In genomic region chrX:53268856-53269255, GRCm38 (mm10) we compare ENCODE assay signal across 8 mouse cellular contexts. TPM values are rescaled to one million over a fixed set of nuclear protein-coding genes. Genes with fewer than 3 reads are reported as not detected.
A peak's percentile ranks its signal among the peaks of the same experiment; 100 is the strongest.
DNase-seq lines count a peak whose midpoint lies in the region; ATAC-seq and TF ChIP-seq lines count a peak whose summit lies in the region.

No protein-coding gene starts in this region.

- CTCF ChIA-PET in Patski (lab: Charles Lee) = interaction anchor here (1.6 kb wide), 1 partner anchor 14 kb away, joined by 5 read pairs; no protein-coding TSS in a partner anchor

- no peak for DNase-seq in Patski (ENCODE audit: low read depth, low spot score)
- peak; percentile 49 for DNase-seq in cerebellum, adult 9-10 months
- DNase-seq in forelimb bud, embryonic 11.5 days (ENCODE audit: low read depth, low spot score) = peak; percentile 51
- peak; percentile 16 to 36 for DNase-seq in layer of hippocampus, postnatal 10 days (ENCODE audit: low spot score in 2 of 2)
- DNase-seq in lung, postnatal 25 days (ENCODE audit: low spot score) = peak; percentile 62
- DNase-seq in retina, postnatal 1 day = peak; percentile 81
- DNase-seq in urinary bladder, postnatal 14 days (ENCODE audit: low spot score) = peak; percentile 65

- POLR2A ChIA-PET in Patski (lab: Charles Lee) = no interaction called here

- no peak for TF ChIP-seq CTCF in Patski (IDR thresholded peaks at IDR 0.05)

- H3K27me3 ChIP-seq in Patski = peaks cover 35% of the 10 kb centered on the region

- in situ Hi-C loops in Patski (cut with MboI; ENCODE audit: low pct_unique_long_range_greater_than_20kb) = no loop called here

- peak; percentile 81 for ATAC-seq in Patski
- ATAC-seq in hematopoietic stem cell, adult 5-6 weeks (replicated peaks in 1 of 2; ENCODE audit: insufficient read depth in 1 of 2, low FRiP score in 2 of 2, low TSS enrichment in 1 of 2, low read depth in 1 of 2, poor library complexity in 2 of 2, severe bottlenecking in 2 of 2) = peak; percentile 80 to 85

RNA-seq across cellular contexts. Expression of gene Fam122b, which starts 0.7 kb away (rescaled TPM):
- polyA plus RNA-seq in Patski (2021) = 4.1 TPM
- 7.6 TPM in 2 replicates for total RNA-seq in hematopoietic stem cell, adult 5-6 weeks (2017)
- total RNA-seq in layer of hippocampus, postnatal 10 days (2021) = 1 to 10 TPM; 2.6 to 3.4 TPM

RNA-seq across cellular contexts. Expression of gene Fam122c, which starts 4.4 kb away (rescaled TPM):
- polyA plus RNA-seq in Patski (2021) = not detected
- not detected in 2 replicates for total RNA-seq in hematopoietic stem cell, adult 5-6 weeks (2017)
- not detected for total RNA-seq in layer of hippocampus, postnatal 10 days (2021)

RNA-seq across cellular contexts. Expression of gene Plac1, which starts 28.9 kb away (rescaled TPM):
- polyA plus RNA-seq in Patski (2021) = 0.12 TPM
- total RNA-seq in hematopoietic stem cell, adult 5-6 weeks (2017) = not detected in 2 replicates
- not detected for total RNA-seq in layer of hippocampus, postnatal 10 days (2021)
